Mouse (Mus musculus) hindbrain, embryonic 11.5 days (tissue): ENCODE data around the gene Dnajc19. TPM values are rescaled to one million over a fixed set of nuclear protein-coding genes. Genes with fewer than 3 reads are reported as not detected.

Source experiments
- ATAC-seq: fragments of 200-750 bp; cut with Nextera tagmentation; 2 replicates; pipeline ENCODE4 v1.8.0; 2017; ENCODE audit warnings: mild to moderate bottlenecking, moderate TSS enrichment, moderate library complexity; ENCODE audit not compliant: low FRiP score
- DNase-seq: peaks from one replicate; pipeline ENCODE4 v3.0.0-alpha.2; 2015; ENCODE audit warnings: low spot score
- H3K27ac ChIP-seq: fragments of 300-500 bp; sonication (generic); 2 replicates; pipeline ENCODE4 v1.5.1; 2014; ENCODE audit warnings: mild to moderate bottlenecking, low read depth, low read length
- H3K27me3 ChIP-seq: fragments of 300-500 bp; sonication (generic); 2 replicates; pipeline ENCODE4 v1.6.1; 2014; ENCODE audit warnings: mild to moderate bottlenecking, low read length, moderate library complexity, mixed read lengths; ENCODE audit not compliant: control insufficient read depth, insufficient read depth
- H3K36me3 ChIP-seq: fragments of 300-500 bp; sonication (generic); 2 replicates; pipeline ENCODE4 v1.6.1; 2014; ENCODE audit warnings: mild to moderate bottlenecking, low read length, moderate library complexity, mixed read lengths; ENCODE audit not compliant: control insufficient read depth, insufficient read depth
- H3K4me1 ChIP-seq: fragments of 300-500 bp; sonication (generic); replicated peaks from 2 replicates; pipeline ENCODE4 v1.6.1; 2014; ENCODE audit warnings: low read length, mixed read lengths; ENCODE audit not compliant: control insufficient read depth, insufficient read depth
- H3K4me2 ChIP-seq: fragments of 300-500 bp; sonication (generic); replicated peaks from 2 replicates; pipeline ENCODE4 v1.6.1; 2014; ENCODE audit warnings: mild to moderate bottlenecking, low read depth, low read length
- H3K4me3 ChIP-seq: fragments of 300-500 bp; sonication (generic); 2 replicates; pipeline ENCODE4 v1.5.1; 2014; ENCODE audit warnings: low read depth, low read length
- H3K9ac ChIP-seq: fragments of 300-500 bp; sonication (generic); 2 replicates; pipeline ENCODE4 v1.6.1; 2014; ENCODE audit warnings: low read depth, low read length
- H3K9me3 ChIP-seq: fragments of 300-500 bp; sonication (generic); 2 replicates; pipeline ENCODE4 v1.6.1; 2016; ENCODE audit warnings: low read length; ENCODE audit not compliant: control insufficient read depth
- WGBS: fragments of 180-500 bp; shearing (Covaris S2); extraction: QIAGEN DNeasy Blood & Tissue Kit; methylation state at CpG from one replicate; pipeline ENCODE4 v1.1.7; 2014; 5-methylcytosine and 5-hydroxymethylcytosine counted together
- polyA plus RNA-seq: library from polyadenylated mRNA; unstranded; fragments of >200 nt; fragmentation: Nextera tagmentation; extraction: Ambion mirVana; gene quantifications from 2 replicates; pipeline ENCODE4 v1.2.1, GENCODE M21; 2014

Gene Dnajc19
- polyA plus RNA-seq, 1 experiment from 2014 or later, result 159 TPM

DNA sequence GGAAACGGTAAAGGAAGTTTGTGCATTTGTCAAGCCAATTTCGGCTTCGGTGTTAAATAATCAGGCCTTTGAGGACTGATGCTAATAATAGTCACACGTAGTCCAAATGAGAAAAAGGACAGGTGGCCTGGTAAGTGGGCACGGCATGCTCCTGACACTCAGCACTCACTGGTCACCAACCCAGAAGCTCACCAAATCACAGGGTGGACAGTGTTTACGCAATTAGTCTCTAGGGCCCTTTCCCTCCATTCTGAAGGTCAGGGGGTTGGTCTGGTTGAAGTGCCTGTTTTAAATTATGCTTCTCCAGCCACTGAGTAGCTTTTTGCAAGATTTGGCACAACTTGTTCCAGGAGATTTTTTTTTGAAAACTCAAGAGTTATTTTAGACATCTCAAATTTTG, 72.9 kb downstream of the Dnajc19 start:
- H3K9me3 ChIP-seq, result no peaks in the 10 kb centered on the region
- H3K36me3 ChIP-seq, result no peaks in the 10 kb centered on the region
- no peak for DNase-seq
- no peak overlapping the region for H3K4me3 ChIP-seq
- H3K4me1 ChIP-seq, result no peaks in the 10 kb centered on the region
- WGBS, result 73% methylated on average over 6 of the region's 6 CpGs
- no peak overlapping the region for H3K27ac ChIP-seq
- no peak overlapping the region for H3K9ac ChIP-seq
- ATAC-seq, result no peak
- H3K4me2 ChIP-seq, result no peak overlapping the region
- no peaks in the 10 kb centered on the region for H3K27me3 ChIP-seq

GRCm38 (mm10) chr3:34007611-34008010, 73.5 kb downstream of the Dnajc19 start:
- Histone ChIP-seq H3K4me3 (no peak overlapping the region), H3K36me3 (no peaks in the 10 kb centered on the region), H3K4me2 (no peak overlapping the region), H3K27me3 (no peaks in the 10 kb centered on the region), H3K27ac (no peak overlapping the region), H3K9me3 (no peaks in the 10 kb centered on the region), H3K4me1 (no peaks in the 10 kb centered on the region), H3K9ac (no peak overlapping the region)
- no peak for DNase-seq
- ATAC-seq, result no peak
- 55% methylated on average over 4 of the region's 4 CpGs for WGBS

GRCm38 (mm10) chr3:34006824-34007223, 74.3 kb downstream of the Dnajc19 start:
- 79% methylated on average over 3 of the region's 3 CpGs for WGBS
- no peaks in the 10 kb centered on the region for H3K27me3 ChIP-seq
- no peak overlapping the region for H3K27ac ChIP-seq
- H3K4me1 ChIP-seq, result no peaks in the 10 kb centered on the region
- no peaks in the 10 kb centered on the region for H3K36me3 ChIP-seq
- H3K9me3 ChIP-seq, result no peaks in the 10 kb centered on the region
- H3K9ac ChIP-seq, result no peak overlapping the region
- DNase-seq (no peak), ATAC-seq (no peak)
- no peak overlapping the region for H3K4me3 ChIP-seq
- no peak overlapping the region for H3K4me2 ChIP-seq

DNA sequence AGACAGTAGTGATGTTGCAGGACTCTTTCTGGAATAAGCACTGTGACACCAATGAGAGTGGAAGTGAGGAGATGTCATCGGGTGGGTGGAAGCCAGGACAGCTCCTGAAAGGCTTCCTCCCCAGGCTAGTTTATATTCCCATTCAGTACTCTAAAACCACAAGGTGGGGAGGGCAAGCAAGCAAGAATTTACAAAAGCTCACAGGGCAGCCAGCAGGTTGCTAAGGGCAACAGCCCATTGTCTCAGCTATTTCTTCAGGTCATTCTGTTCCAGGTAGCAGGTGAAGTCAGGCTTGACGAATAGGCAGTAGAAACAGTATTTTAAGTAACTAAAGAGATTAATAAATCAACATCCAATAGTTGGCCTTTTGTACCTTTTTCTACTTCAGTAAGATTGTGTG, 74.8 kb downstream of the Dnajc19 start:
- no peak for ATAC-seq
- Histone ChIP-seq H3K4me1 (no peaks in the 10 kb centered on the region), H3K4me3 (no peak overlapping the region), H3K9ac (no peak overlapping the region), H3K4me2 (no peak overlapping the region), H3K27ac (no peak overlapping the region), H3K36me3 (no peaks in the 10 kb centered on the region), H3K9me3 (no peaks in the 10 kb centered on the region), H3K27me3 (no peaks in the 10 kb centered on the region)
- no peak for DNase-seq
- WGBS, result 51% methylated on average over 2 of the region's 2 CpGs

Other genes with a start within 250 kb of the Dnajc19 start
- gene Ccdc39, start 237.0 kb downstream of the Dnajc19 start, polyA plus RNA-seq, result 11.5 and 13.5 TPM in 2 replicates
- gene Fxr1, start 61.4 kb downstream of the Dnajc19 start, polyA plus RNA-seq, result 74.0 and 76.8 TPM in 2 replicates